Mouse (Mus musculus) liver, adult 2 months (tissue): ENCODE results near the gene Gsdma3.

Source experiments
- CTCF ChIP-seq: fragments of 200-500 bp; IDR thresholded peaks from 2 replicates; pipeline ENCODE4 v1.5.1; 2011; ENCODE audit warnings: low read depth, low read length, control low read depth
- POLR2A ChIP-seq: fragments of 200-500 bp; IDR thresholded peaks from 2 replicates; pipeline ENCODE4 v1.6.1; 2011; ENCODE audit warnings: low read length, control low read depth; ENCODE audit not compliant: insufficient read depth; ENCODE audit errors: extremely low read depth

DNA sequence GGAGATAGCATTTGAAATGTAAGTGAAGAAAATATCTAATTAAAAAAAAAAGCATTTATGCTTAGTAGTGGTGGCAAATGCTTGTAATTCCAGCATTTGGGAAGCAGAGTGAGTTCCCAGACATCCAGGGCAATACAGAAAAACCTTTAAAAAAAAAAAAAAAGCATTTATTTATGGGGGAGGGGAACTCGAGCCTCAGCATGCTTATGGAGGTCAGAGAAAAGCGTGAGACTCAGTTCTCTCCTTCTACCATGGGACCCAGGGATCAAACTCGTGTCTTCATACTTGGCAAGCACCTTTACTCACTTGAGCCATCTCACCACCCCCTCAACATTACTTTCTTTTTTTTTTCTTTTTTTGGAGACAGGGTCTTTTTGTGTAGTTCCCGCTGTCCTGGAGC, 55.0 kb downstream of the Gsdma3 start:
- TF ChIP-seq CTCF, result no peak
- no peak for TF ChIP-seq POLR2A
